Mouse (Mus musculus) retina, postnatal 1 day (tissue): Measurements from ENCODE around the gene Ppfia3.

Experiments
- DNase-seq: peaks from one replicate; pipeline ENCODE4 v3.0.0-alpha.2; 2012

The Ppfia3 gene

GRCm38 (mm10) chr7:45309455-45309854 is 57.4 kb downstream of the Ppfia3 start:
- peak; percentile 85 for DNase-seq

GRCm38 (mm10) chr7:45308551-45309240 is 58.1 kb downstream of the Ppfia3 start:
- no peak for DNase-seq

- peak; percentile 80 for DNase-seq
Measured at GRCm38 (mm10) chr7:45305275-45305674, 61.5 kb downstream of the Ppfia3 start.

- DNase-seq: no peak
Measured at GRCm38 (mm10) chr7:45304869-45305268, 62.0 kb downstream of the Ppfia3 start.

GRCm38 (mm10) chr7:45302626-45303025 is 64.2 kb downstream of the Ppfia3 start:
- DNase-seq: no peak

- DNase-seq: peak; percentile 72
Measured at GRCm38 (mm10) chr7:45300270-45300669, 66.5 kb downstream of the Ppfia3 start.

- DNase-seq: peak; percentile 79
Measured at GRCm38 (mm10) chr7:45299752-45300151, 67.1 kb downstream of the Ppfia3 start.

- DNase-seq: no peak
Measured at GRCm38 (mm10) chr7:45297563-45297962, 69.3 kb downstream of the Ppfia3 start.

- no peak for DNase-seq
Measured at GRCm38 (mm10) chr7:45296626-45297025, 70.2 kb downstream of the Ppfia3 start.
